Mouse (Mus musculus) liver, embryonic 13.5 days (tissue): ENCODE data around the gene Tmem150c. TPM values are rescaled to one million over a fixed set of nuclear protein-coding genes. Genes with fewer than 3 reads are reported as not detected.

Experiments used
- ATAC-seq: fragments of 200-750 bp; cut with Nextera tagmentation; 2 replicates; pipeline ENCODE4 v1.8.0; 2017; ENCODE audit warnings: low read depth, mild to moderate bottlenecking, moderate number of reproducible peaks, moderate library complexity
- DNase-seq: peaks from one replicate; pipeline ENCODE4 v3.0.0; 2022
- H3K27ac ChIP-seq: fragments of 300-500 bp; sonication (generic); 2 replicates; pipeline ENCODE4 v1.5.1; 2015; ENCODE audit warnings: moderate library complexity, mild to moderate bottlenecking, inconsistent platforms
- H3K27me3 ChIP-seq: fragments of 300-500 bp; sonication (generic); 2 replicates; pipeline ENCODE4 v1.6.1; 2015; ENCODE audit warnings: mild to moderate bottlenecking, inconsistent platforms
- H3K36me3 ChIP-seq: fragments of 300-500 bp; sonication (generic); 2 replicates; pipeline ENCODE4 v1.6.1; 2015; ENCODE audit warnings: mild to moderate bottlenecking, inconsistent platforms
- H3K4me1 ChIP-seq: fragments of 300-500 bp; sonication (generic); replicated peaks from 2 replicates; pipeline ENCODE4 v1.6.1; 2015; ENCODE audit warnings: inconsistent platforms
- H3K4me2 ChIP-seq: fragments of 300-500 bp; sonication (generic); 2 replicates; pipeline ENCODE4 v1.6.1; 2015; ENCODE audit warnings: inconsistent platforms, mild to moderate bottlenecking, moderate library complexity
- H3K4me3 ChIP-seq: fragments of 300-500 bp; sonication (generic); replicated peaks from 2 replicates; pipeline ENCODE4 v1.5.1; 2015; ENCODE audit warnings: mild to moderate bottlenecking, inconsistent platforms
- H3K9ac ChIP-seq: fragments of 300-500 bp; sonication (generic); 2 replicates; pipeline ENCODE4 v1.6.1; 2015; ENCODE audit warnings: mild to moderate bottlenecking, inconsistent platforms
- H3K9me3 ChIP-seq: fragments of 300-500 bp; sonication (generic); replicated peaks from 2 replicates; pipeline ENCODE4 v1.6.1; 2016; ENCODE audit warnings: inconsistent platforms
- WGBS: fragments of 180-500 bp; shearing (Covaris S2); methylation state at CpG from one replicate; pipeline ENCODE4 v1.1.7; 2015; ENCODE audit not compliant: insufficient replicate concordance; 5-methylcytosine and 5-hydroxymethylcytosine counted together
- polyA plus RNA-seq: library from polyadenylated mRNA; unstranded; fragments of >200 nt; fragmentation: Nextera tagmentation; extraction: Ambion mirVana; gene quantifications from 2 replicates; pipeline ENCODE4 v1.2.1, GENCODE M21; 2015

Gene Tmem150c
- polyA plus RNA-seq, 1 experiment from 2014 or later: 0.83 TPM

DNA sequence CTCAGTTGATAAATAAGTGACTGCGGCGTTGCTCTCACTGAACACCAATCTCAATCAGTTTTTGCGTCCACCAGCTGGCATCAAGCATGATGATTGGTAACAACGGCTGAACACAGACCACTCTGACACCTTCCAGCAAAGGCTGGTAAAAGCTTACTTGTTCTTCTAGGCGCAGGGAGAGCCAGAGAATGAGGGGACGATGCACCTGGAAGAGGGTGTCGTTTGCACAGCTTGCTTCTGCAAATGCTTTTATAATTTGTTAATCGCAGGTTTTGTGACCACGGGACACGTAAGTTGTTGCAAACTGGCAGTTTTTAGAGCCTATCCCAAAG, 68.4 kb downstream of the Tmem150c start:
- no peaks in the 10 kb centered on the region for H3K4me1 ChIP-seq
- H3K9ac ChIP-seq: no peak overlapping the region
- no peaks in the 10 kb centered on the region for H3K27me3 ChIP-seq
- H3K9me3 ChIP-seq: no peaks in the 10 kb centered on the region; the same call in 1 of the 2 replicates
- ATAC-seq (no peak), DNase-seq (no peak)
- no peak overlapping the region for H3K4me2 ChIP-seq
- no peaks in the 10 kb centered on the region for H3K36me3 ChIP-seq
- 57% methylated on average over 10 of the region's 10 CpGs for WGBS
- no peak overlapping the region for H3K4me3 ChIP-seq
- H3K27ac ChIP-seq: no peak overlapping the region

- H3K36me3 ChIP-seq: no peaks in the 10 kb centered on the region
- H3K4me3 ChIP-seq: no peak overlapping the region
- H3K9ac ChIP-seq: no peak overlapping the region
- 50% methylated on average over 12 of the region's 12 CpGs for WGBS
- no peak overlapping the region for H3K4me2 ChIP-seq
- no peaks in the 10 kb centered on the region for H3K4me1 ChIP-seq
- H3K27me3 ChIP-seq: no peaks in the 10 kb centered on the region
- H3K27ac ChIP-seq: no peak overlapping the region
- DNase-seq (no peak), ATAC-seq (no peak)
- no peaks in the 10 kb centered on the region; the same call in 1 of the 2 replicates for H3K9me3 ChIP-seq
Observed at GRCm38 (mm10) chr5:100090515-100091262, 68.9 kb downstream of the Tmem150c start.

DNA sequence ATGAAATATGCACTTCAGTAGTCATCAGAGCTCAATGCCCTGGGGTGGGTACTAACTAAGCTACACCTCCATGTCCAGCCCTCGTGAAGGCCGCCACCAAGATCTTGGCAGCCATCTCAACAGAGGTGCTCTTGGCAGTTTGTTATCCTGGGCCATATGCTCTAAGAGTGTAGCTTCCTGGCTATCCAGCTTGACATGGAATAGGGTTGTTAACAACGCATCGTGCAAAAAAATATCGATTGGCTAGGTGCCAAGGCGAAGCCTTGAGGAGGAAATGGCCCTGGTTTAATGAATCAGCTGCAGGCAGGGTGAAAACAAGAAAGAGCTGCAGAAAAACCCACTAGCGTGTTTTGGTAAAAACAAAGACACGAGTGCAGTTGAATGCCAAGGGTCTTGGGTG, 74.5 kb downstream of the Tmem150c start:
- no peak for ATAC-seq
- H3K27me3 ChIP-seq: 0 out of 2 replicates have a peak, but pooled peaks cover 1% of the 10 kb centered on the region
- WGBS: 73% methylated on average over 8 of the region's 8 CpGs
- H3K4me2 ChIP-seq: no peak overlapping the region
- H3K27ac ChIP-seq: no peak overlapping the region
- no peaks in the 10 kb centered on the region for H3K36me3 ChIP-seq
- no peak for DNase-seq
- H3K9ac ChIP-seq: no peak overlapping the region
- 0 out of 2 replicates have a peak, but pooled peaks cover 3% of the 10 kb centered on the region for H3K4me1 ChIP-seq
- H3K9me3 ChIP-seq: no peaks in the 10 kb centered on the region
- H3K4me3 ChIP-seq: no peak overlapping the region

GRCm38 (mm10) chr5:100083953-100084562, 75.5 kb downstream of the Tmem150c start:
- H3K36me3 ChIP-seq: no peaks in the 10 kb centered on the region
- DNase-seq (no peak), ATAC-seq (no peak)
- H3K27me3 ChIP-seq: 0 out of 2 replicates have a peak, but pooled peaks cover 3% of the 10 kb centered on the region
- H3K4me1 ChIP-seq: peaks cover 10% of the 10 kb centered on the region; the same call in 1 of the 2 replicates
- no peaks in the 10 kb centered on the region for H3K9me3 ChIP-seq
- 76% methylated on average over 12 of the region's 12 CpGs for WGBS
- H3K4me3 ChIP-seq: no peak overlapping the region
- no peak overlapping the region for H3K27ac ChIP-seq
- no peak overlapping the region for H3K4me2 ChIP-seq
- H3K9ac ChIP-seq: no peak overlapping the region

GRCm38 (mm10) chr5:100082006-100082405, 77.6 kb downstream of the Tmem150c start:
- Histone ChIP-seq H3K36me3 (no peaks in the 10 kb centered on the region), H3K9me3 (no peaks in the 10 kb centered on the region), H3K4me2 (no peak overlapping the region), H3K4me3 (no peak overlapping the region), H3K9ac (no peak overlapping the region), H3K4me1 (peaks cover 13% of the 10 kb centered on the region; the same call in 1 of the 2 replicates), H3K27me3 (0 out of 2 replicates have a peak, but pooled peaks cover 3% of the 10 kb centered on the region), H3K27ac (no peak overlapping the region)
- ATAC-seq: no peak
- no peak for DNase-seq
- 34% methylated on average over 4 of the region's 4 CpGs for WGBS

GRCm38 (mm10) chr5:100079931-100080275, 79.7 kb downstream of the Tmem150c start:
- no peak overlapping the region; the same call in 1 of the 2 replicates for H3K4me2 ChIP-seq
- no peaks in the 10 kb centered on the region for H3K36me3 ChIP-seq
- H3K27me3 ChIP-seq: 0 out of 2 replicates have a peak, but pooled peaks cover 3% of the 10 kb centered on the region
- H3K4me3 ChIP-seq: no peak overlapping the region
- no peak overlapping the region for H3K27ac ChIP-seq
- H3K9me3 ChIP-seq: no peaks in the 10 kb centered on the region
- ATAC-seq (no peak), DNase-seq (no peak)
- peaks cover 13% of the 10 kb centered on the region; the same call in 1 of the 2 replicates for H3K4me1 ChIP-seq
- WGBS: 70% methylated on average over 8 of the region's 8 CpGs
- H3K9ac ChIP-seq: no peak overlapping the region

GRCm38 (mm10) chr5:100079040-100079930, 80.3 kb downstream of the Tmem150c start:
- ATAC-seq (0 out of 2 replicates have a peak, but pooled peaks have one; percentile 20), DNase-seq (no peak)
- Histone ChIP-seq H3K27me3 (0 out of 2 replicates have a peak, but pooled peaks cover 3% of the 10 kb centered on the region), H3K9me3 (no peaks in the 10 kb centered on the region), H3K4me2 (peak overlapping the region; percentile 62), H3K27ac (no peak overlapping the region), H3K36me3 (no peaks in the 10 kb centered on the region), H3K4me1 (peaks cover 13% of the 10 kb centered on the region; the same call in 1 of the 2 replicates), H3K4me3 (peak overlapping the region; percentile 42), H3K9ac (no peak overlapping the region)
- WGBS: 27% methylated on average over 36 of the region's 36 CpGs

- WGBS: 47% methylated on average over 4 of the region's 4 CpGs
- Histone ChIP-seq H3K27ac (no peak overlapping the region), H3K4me1 (peaks cover 6% of the 10 kb centered on the region; the same call in 1 of the 2 replicates), H3K9me3 (no peaks in the 10 kb centered on the region), H3K9ac (no peak overlapping the region), H3K36me3 (peaks cover 13% of the 10 kb centered on the region), H3K27me3 (no peaks in the 10 kb centered on the region), H3K4me3 (no peak overlapping the region), H3K4me2 (no peak overlapping the region)
- ATAC-seq: no peak
- no peak for DNase-seq
Observed at GRCm38 (mm10) chr5:100074571-100074970, 85.0 kb downstream of the Tmem150c start.

GRCm38 (mm10) chr5:100072557-100072956, 87.1 kb downstream of the Tmem150c start:
- no peak for DNase-seq
- no peak overlapping the region for H3K4me2 ChIP-seq
- no peak overlapping the region for H3K4me3 ChIP-seq
- WGBS: 85% methylated on average over 9 of the region's 9 CpGs
- no peak overlapping the region for H3K9ac ChIP-seq
- no peak overlapping the region for H3K27ac ChIP-seq
- no peaks in the 10 kb centered on the region for H3K9me3 ChIP-seq
- H3K27me3 ChIP-seq: no peaks in the 10 kb centered on the region
- no peak for ATAC-seq
- H3K4me1 ChIP-seq: no peaks in the 10 kb centered on the region
- peaks cover 23% of the 10 kb centered on the region for H3K36me3 ChIP-seq

- WGBS: 74% methylated on average over 5 of the region's 5 CpGs
- no peaks in the 10 kb centered on the region for H3K27me3 ChIP-seq
- no peaks in the 10 kb centered on the region for H3K4me1 ChIP-seq
- ATAC-seq (no peak), DNase-seq (no peak)
- no peak overlapping the region for H3K4me3 ChIP-seq
- no peak overlapping the region for H3K4me2 ChIP-seq
- H3K27ac ChIP-seq: no peak overlapping the region
- H3K9ac ChIP-seq: no peak overlapping the region
- peaks cover 32% of the 10 kb centered on the region for H3K36me3 ChIP-seq
- H3K9me3 ChIP-seq: no peaks in the 10 kb centered on the region
Observed at GRCm38 (mm10) chr5:100071541-100071940, 88.1 kb downstream of the Tmem150c start.

- WGBS: 8% methylated on average over 3 of the region's 3 CpGs
- peak; percentile 72; the same call in 1 of the 2 replicates for ATAC-seq
Observed at GRCm38 (mm10) chr5:100070255-100070654, 89.4 kb downstream of the Tmem150c start.

More at GRCm38 (mm10) chr5:100070255-100070654, 89.4 kb downstream of the Tmem150c start:
- Histone ChIP-seq H3K9me3 (no peaks in the 10 kb centered on the region), H3K27me3 (no peaks in the 10 kb centered on the region), H3K36me3 (peaks cover 38% of the 10 kb centered on the region), H3K27ac (no peak overlapping the region), H3K9ac (no peak overlapping the region), H3K4me1 (no peaks in the 10 kb centered on the region), H3K4me3 (no peak overlapping the region), H3K4me2 (no peak overlapping the region)
- DNase-seq: peak; percentile 73
